Mouse (Mus musculus): ENCODE data around the gene Ap4m1. TPM values are rescaled to one million over a fixed set of nuclear protein-coding genes. Genes with fewer than 3 reads are reported as not detected.
A peak's percentile ranks its signal among the peaks of the same experiment; 100 is the strongest.

Ap4m1 gene
- polyA plus RNA-seq, 1 experiment from 2014 or later, result 5.3 TPM

DNA sequence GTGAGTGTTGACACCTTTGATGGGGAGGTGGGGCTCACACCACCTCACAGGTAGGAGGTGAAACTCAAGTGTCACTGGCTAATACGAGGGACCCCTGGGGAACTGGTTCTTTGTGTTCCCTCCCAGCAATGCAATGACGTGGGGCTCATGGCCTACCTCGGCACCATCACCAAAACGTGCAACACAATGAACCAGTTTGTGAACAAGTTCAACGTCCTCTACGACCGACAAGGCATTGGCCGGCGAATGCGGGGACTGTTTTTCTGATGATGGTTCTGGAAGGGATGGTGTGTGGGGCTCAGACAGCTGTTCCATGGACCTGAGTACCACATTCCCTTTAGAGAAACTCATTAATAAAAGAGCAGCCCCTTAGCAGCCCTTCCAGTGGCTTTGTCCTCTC is 8.2 kb upstream of the Ap4m1 start:
- Histone ChIP-seq H3K27me3 (no peaks in the 10 kb centered on the region), H3K4me2 (no peak overlapping the region), H3K27ac (replicated peaks) (no peak overlapping the region), H3K9ac (no peak overlapping the region), H3K9me3 (replicated peaks) (no peaks in the 10 kb centered on the region), H3K36me3 (replicated peaks) (peaks cover 67% of the 10 kb centered on the region), H3K4me1 (replicated peaks) (peaks cover 51% of the 10 kb centered on the region), H3K4me3 (replicated peaks) (no peak overlapping the region)
- ATAC-seq (ENCODE audit: insufficient read depth), result no peak
- WGBS (ENCODE audit: insufficient replicate concordance), result 77% methylated on average over 10 of the region's 10 CpGs

DNA sequence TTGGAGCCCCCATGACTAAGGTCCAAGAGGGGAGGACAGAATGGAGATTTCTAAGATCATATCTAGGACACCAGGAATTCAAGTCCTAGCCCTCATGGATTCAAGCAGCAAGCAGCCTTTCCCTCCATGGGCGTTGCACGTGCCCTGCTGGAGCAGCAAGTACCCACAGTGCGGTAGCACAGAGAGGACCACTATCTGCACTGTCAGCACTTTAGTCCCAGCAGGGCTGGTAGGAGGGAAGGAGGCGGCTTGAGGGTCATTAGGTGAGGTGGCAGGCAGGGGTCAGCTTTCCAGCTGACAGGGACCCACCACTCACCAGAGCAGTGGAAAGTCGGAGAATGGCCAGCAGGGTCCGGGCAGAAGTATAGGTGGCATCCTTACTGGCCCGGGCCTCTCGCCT is 6.2 kb upstream of the Ap4m1 start:
- ATAC-seq (ENCODE audit: insufficient read depth), result no peak
- WGBS (ENCODE audit: insufficient replicate concordance), result 88% methylated on average over 8 of the region's 8 CpGs
- Histone ChIP-seq H3K9me3 (replicated peaks) (no peaks in the 10 kb centered on the region), H3K36me3 (replicated peaks) (peaks cover 84% of the 10 kb centered on the region), H3K4me3 (replicated peaks) (no peak overlapping the region), H3K27me3 (no peaks in the 10 kb centered on the region), H3K4me1 (replicated peaks) (peaks cover 60% of the 10 kb centered on the region), H3K27ac (replicated peaks) (no peak overlapping the region), H3K4me2 (no peak overlapping the region), H3K9ac (no peak overlapping the region)

DNA sequence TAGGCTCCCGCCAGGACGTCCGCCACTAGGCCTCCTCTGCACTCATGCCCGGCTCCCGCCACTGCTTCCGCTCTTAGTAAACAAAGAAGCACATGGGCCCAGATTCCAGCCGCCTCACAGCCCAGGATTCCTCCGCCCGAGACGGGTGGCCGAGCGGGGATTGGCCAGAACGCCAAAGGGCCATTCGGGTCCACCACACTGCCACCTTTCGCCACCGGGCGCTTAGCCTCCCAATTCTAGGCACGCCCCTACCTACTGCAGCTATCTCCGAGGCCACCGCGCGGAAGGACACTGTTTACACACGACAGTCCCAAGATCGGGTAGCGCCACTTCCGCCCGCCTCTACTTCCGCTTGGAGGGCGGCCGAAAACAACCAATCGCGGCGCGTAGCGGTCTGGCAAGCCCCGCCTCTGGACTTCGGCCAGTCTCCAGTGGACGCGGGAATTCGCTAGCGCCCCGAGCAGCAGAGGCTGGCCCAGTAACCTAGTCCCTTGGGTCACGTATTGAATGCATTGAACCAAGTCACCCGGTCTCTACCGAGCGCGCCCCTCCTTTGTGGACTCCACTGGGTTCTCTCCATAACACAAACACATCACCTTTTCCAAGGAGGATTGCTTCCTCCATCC is 753 bp upstream of the Ap4m1 start:
- Histone ChIP-seq H3K4me2 (peak overlapping the region; percentile 87), H3K4me1 (replicated peaks) (peaks cover 49% of the 10 kb centered on the region), H3K36me3 (replicated peaks) (peaks cover 66% of the 10 kb centered on the region), H3K9me3 (replicated peaks) (no peaks in the 10 kb centered on the region), H3K27ac (replicated peaks) (peak overlapping the region; percentile 96), H3K9ac (peak overlapping the region; percentile 85), H3K4me3 (replicated peaks) (peak overlapping the region; percentile 93), H3K27me3 (no peaks in the 10 kb centered on the region)
- under 1% methylated on average over 47 of the region's 47 CpGs for WGBS (ENCODE audit: insufficient replicate concordance)
- ATAC-seq (ENCODE audit: insufficient read depth), result peak; percentile 85

DNA sequence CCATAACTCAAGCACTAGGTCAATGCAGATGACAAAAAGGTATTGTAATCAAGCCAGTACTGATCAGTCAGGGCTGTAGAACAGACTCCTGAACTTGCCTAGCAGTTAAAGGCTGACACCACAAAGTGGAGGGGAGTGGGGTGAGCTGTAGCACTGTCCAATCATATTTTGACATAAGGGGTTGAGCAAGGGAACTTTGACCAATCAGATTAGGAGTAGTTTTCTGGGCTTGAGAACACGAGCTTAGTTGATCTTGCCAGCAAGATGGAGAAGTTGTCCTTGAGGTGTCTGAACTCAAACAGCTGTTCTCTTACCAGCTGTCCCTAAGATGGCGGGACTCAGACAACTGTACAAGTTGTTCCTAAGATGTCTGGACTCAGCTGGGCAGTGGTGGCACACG is 1.4 kb downstream of the Ap4m1 start:
- Histone ChIP-seq H3K36me3 (replicated peaks) (peaks cover 65% of the 10 kb centered on the region), H3K4me2 (peak overlapping the region; percentile 87), H3K27me3 (no peaks in the 10 kb centered on the region), H3K9me3 (replicated peaks) (no peaks in the 10 kb centered on the region), H3K4me3 (replicated peaks) (no peak overlapping the region; the same call in 1 of the 2 replicates), H3K27ac (replicated peaks) (peak overlapping the region; percentile 96), H3K4me1 (replicated peaks) (peaks cover 37% of the 10 kb centered on the region), H3K9ac (peak overlapping the region; percentile 85; the same call in 1 of the 2 replicates)
- 55% methylated on average over 3 of the region's 3 CpGs for WGBS (ENCODE audit: insufficient replicate concordance)
- ATAC-seq (ENCODE audit: insufficient read depth), result no peak

DNA sequence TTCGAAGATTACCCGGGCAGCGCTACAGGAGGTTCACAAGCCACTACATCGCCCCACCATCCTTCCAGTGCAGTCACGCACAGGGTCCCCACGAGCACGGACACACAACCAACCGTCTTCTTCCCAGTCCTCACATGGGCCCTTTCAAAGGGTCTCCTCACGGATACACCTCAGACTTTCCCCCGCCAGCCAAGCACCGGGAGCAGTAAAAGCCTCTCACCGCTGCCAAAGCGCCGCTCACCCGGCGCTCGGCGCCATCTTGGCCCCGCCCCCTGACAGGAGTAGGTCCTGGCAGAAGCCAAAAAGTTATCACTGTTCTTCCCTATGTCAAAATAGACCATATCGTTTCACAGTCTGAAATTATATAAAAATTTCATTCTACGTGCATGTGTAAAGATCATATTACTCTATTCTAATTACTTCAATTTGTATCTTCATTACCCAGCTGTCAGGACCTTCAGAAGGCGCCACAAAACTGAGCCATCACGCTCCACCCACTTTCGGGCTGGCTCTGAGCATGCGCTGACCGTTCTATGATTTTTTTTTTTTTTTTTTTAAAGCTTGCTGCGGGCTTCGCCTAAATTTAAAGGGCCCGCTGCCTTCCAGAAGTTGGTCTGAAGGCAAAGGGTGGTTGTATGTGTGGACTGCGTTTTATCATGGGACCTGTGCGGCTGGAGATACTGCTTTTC is 15.3 kb downstream of the Ap4m1 start, which contains the start of the genes Taf6 and Cnpy4:
Taf6 (minus strand) TSS at position 502 of the 689 bp plus-strand sequence.
Cnpy4 (plus strand) TSS at position 536 of the 689 bp plus-strand sequence.
- H3K9ac ChIP-seq, result peak within 1 kb of the TSS; percentile 84
- ATAC-seq (ENCODE audit: insufficient read depth), result peak; percentile 84
- no peaks in the 10 kb centered on the region for H3K27me3 ChIP-seq
- H3K27ac ChIP-seq (replicated peaks), result peak within 1 kb of the TSS; percentile 82
- H3K4me3 ChIP-seq (replicated peaks), result peak within 1 kb of the TSS; percentile 79
- peaks cover 32% of the 10 kb centered on the region for H3K4me1 ChIP-seq (replicated peaks)
- peak within 1 kb of the TSS; percentile 83 for H3K4me2 ChIP-seq
- no peaks in the 10 kb centered on the region for H3K9me3 ChIP-seq (replicated peaks)
- under 1% methylated on average over 31 of the region's 31 CpGs for WGBS (ENCODE audit: insufficient replicate concordance)
- peaks cover 26% of the 10 kb centered on the region for H3K36me3 ChIP-seq (replicated peaks)

DNA sequence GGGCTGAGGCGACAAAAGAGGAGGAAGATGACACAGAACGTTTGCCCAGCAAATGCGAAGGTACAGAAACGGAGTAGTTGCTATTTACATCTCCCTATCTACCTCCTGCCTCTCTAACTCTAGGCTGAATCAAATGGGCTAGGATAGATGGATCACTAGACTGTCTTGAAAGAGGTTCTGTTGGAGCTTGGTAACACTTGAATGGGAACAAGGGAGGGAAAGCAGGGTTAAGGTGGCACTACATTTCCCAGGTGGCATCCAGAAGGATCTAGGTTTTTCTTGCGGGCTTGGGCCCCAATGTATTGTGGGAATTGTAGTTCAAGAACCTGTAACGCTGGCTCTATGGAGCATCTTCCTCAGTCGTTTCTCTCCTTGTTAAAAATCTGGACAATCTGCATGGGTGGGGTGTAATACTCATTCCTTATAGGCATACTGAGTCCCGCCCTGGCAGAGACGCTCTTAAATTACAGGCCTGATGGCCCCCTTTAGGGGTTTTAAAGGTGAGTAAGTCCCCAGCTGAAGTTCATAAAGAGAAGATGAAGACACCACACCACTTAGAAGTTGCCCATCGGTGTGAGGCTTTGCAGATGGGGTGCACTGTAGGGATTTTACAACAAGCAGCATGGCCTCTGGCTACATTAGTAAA is 16.0 kb downstream of the Ap4m1 start:
- no peaks in the 10 kb centered on the region for H3K9me3 ChIP-seq (replicated peaks)
- H3K4me1 ChIP-seq (replicated peaks), result peaks cover 32% of the 10 kb centered on the region
- H3K9ac ChIP-seq, result peak overlapping the region; percentile 72
- peak overlapping the region; percentile 82 for H3K27ac ChIP-seq (replicated peaks)
- no peaks in the 10 kb centered on the region for H3K27me3 ChIP-seq
- peak overlapping the region; percentile 83 for H3K4me2 ChIP-seq
- H3K4me3 ChIP-seq (replicated peaks), result peak overlapping the region; percentile 79
- peak; percentile 83 for ATAC-seq (ENCODE audit: insufficient read depth)
- peaks cover 25% of the 10 kb centered on the region for H3K36me3 ChIP-seq (replicated peaks)
- WGBS (ENCODE audit: insufficient replicate concordance), result 0% methylated on average over 10 of the region's 10 CpGs

DNA sequence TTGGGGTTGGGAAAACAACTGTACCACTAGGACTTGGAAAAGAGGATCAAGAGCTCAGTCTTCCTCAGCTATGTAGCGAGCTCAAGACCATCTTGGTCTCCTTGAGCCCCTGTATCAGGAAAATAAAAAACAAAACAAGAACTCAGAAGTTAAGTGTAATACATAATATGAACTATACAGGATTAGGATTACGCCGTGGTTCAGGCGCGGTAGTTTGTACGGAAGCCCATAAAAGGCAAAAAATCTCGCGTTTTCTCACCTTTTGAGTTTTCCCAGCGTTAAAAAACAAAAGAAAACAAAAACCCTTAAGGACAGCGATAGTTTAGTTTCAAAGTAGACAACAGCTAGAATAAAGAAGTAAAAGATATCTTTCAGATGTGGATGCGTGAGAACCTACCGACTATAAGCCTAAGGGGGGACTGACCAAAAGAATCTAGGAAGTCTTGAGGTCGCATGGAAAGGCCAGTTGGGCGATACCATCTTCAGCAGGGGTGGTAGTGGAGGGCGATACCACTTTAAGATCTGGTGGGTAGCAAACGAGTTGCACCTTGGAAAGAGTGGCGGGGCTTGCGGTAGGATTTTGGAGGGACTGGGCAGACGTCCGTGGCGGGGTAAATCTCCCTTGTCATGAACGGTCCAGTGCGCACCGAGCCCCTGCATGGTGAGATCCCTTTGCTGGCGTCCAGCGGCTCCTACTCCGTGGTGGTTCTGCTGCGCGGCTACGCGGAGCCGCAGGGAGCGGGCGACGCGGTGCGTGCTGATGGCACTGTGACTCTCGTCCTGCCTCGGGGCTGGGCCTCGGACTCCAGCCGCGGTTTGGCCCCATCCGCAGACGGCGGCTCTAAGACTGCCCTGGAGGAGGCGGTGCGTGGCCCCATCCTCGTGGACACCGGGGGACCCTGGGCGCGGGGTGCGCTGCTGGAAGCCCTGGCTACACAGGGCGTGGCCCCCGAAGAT is 22.2 kb downstream of the Ap4m1 start, which contains the start of gene Mblac1:
Mblac1 (plus strand) TSS at position 544 of the 957 bp plus-strand sequence.
- ATAC-seq (ENCODE audit: insufficient read depth), result peak; percentile 82
- Histone ChIP-seq H3K36me3 (replicated peaks) (peaks cover 11% of the 10 kb centered on the region; the same call in 1 of the 2 replicates), H3K27ac (replicated peaks) (peak within 1 kb of the TSS; percentile 82), H3K9me3 (replicated peaks) (no peaks in the 10 kb centered on the region), H3K9ac (peak within 1 kb of the TSS; percentile 84), H3K4me2 (peak within 1 kb of the TSS; percentile 100), H3K4me3 (replicated peaks) (peak within 1 kb of the TSS; percentile 81), H3K27me3 (no peaks in the 10 kb centered on the region), H3K4me1 (replicated peaks) (peaks cover 23% of the 10 kb centered on the region)
- 5% methylated on average over 54 of the region's 54 CpGs for WGBS (ENCODE audit: insufficient replicate concordance)

DNA sequence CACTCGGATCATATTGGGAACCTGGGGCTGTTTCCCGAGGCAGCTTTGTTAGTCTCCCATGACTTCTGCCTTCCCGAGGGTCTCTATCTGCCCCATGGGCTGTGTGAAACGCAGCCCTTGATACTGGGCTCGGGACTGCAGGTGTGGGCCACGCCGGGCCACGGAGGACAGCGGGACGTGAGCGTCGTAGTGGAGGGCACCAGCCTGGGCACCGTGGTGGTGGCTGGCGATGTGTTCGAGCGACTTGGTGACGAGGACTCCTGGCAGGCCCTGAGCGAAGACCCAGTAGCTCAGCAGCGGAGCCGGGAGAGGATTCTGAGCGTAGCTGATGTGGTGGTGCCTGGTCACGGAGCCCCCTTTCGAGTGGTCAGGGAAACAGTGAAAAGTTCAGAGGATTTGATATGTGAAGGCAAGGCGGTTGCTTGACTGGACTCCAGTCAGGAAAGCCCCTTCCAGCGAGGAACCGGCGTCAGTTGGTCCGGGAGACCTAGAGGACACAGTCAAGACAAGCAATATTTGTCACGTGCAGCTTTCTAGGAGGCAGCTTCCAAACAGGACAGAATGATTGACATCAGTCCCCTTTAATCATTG is 23.0 kb downstream of the Ap4m1 start:
- Histone ChIP-seq H3K9me3 (replicated peaks) (no peaks in the 10 kb centered on the region), H3K27ac (replicated peaks) (peak overlapping the region; percentile 82), H3K4me3 (replicated peaks) (peak overlapping the region; percentile 81), H3K4me2 (peak overlapping the region; percentile 100), H3K36me3 (replicated peaks) (peaks cover 11% of the 10 kb centered on the region; the same call in 1 of the 2 replicates), H3K27me3 (no peaks in the 10 kb centered on the region), H3K4me1 (replicated peaks) (peaks cover 23% of the 10 kb centered on the region), H3K9ac (peak overlapping the region; percentile 84)
- ATAC-seq (ENCODE audit: insufficient read depth), result peak; percentile 37
- 3% methylated on average over 29 of the region's 29 CpGs for WGBS (ENCODE audit: insufficient replicate concordance)

DNA sequence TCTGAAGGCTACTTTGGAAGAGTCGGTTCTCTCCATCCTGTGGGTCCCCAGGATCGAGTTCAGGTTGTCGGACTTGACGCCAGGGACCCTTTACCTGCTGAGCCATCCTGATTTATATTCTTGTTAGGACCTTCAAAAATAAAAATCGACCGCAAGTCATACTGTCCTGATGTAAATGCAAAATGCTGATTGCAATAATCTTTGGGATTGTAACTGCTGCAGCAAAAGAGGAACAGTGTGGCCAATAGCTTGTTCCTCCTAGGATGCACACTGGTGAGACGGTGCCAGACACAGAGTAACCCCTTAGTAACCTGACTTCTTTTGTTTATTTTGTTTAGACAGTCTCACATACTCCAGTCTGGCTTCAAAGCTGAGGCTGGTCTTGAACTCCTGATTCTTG is 23.7 kb downstream of the Ap4m1 start:
- Histone ChIP-seq H3K9me3 (replicated peaks) (no peaks in the 10 kb centered on the region), H3K4me3 (replicated peaks) (peak overlapping the region; percentile 81; the same call in 1 of the 2 replicates), H3K27ac (replicated peaks) (0 out of 2 replicates have a peak overlapping the region, but pooled peaks have one; percentile 82), H3K27me3 (no peaks in the 10 kb centered on the region), H3K36me3 (replicated peaks) (peaks cover 7% of the 10 kb centered on the region; the same call in 1 of the 2 replicates), H3K4me2 (peak overlapping the region; percentile 100), H3K9ac (peak overlapping the region; percentile 84; the same call in 1 of the 2 replicates), H3K4me1 (replicated peaks) (peaks cover 23% of the 10 kb centered on the region)
- 48% methylated on average over 7 of the region's 7 CpGs for WGBS (ENCODE audit: insufficient replicate concordance)
- ATAC-seq (ENCODE audit: insufficient read depth), result no peak

DNA sequence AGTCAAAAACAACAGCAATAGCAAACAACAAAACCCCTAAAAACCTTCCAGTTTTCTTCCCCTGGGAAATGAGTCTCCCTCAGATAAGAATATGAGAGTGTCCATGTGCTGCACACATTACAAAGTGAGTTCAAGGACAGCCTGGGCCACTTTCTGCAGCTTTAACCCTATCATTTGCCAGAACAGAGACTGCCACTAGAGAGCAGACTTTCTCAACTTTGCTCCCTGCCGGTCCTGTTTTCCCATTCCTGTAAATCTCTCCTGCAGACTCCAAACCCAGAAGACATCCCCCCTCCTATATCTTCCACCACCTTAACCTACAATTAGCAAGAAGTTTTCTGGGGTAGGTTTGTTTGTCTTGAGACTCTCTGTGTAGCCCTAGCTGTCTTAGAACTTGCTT is 27.8 kb downstream of the Ap4m1 start:
- no peaks in the 10 kb centered on the region for H3K9me3 ChIP-seq (replicated peaks)
- H3K4me1 ChIP-seq (replicated peaks), result peaks cover 13% of the 10 kb centered on the region
- WGBS (ENCODE audit: insufficient replicate concordance), result 5% methylated on average over 1 of the region's 1 CpGs
- no peak overlapping the region for H3K4me2 ChIP-seq
- H3K27ac ChIP-seq (replicated peaks), result no peak overlapping the region
- H3K9ac ChIP-seq, result no peak overlapping the region
- H3K4me3 ChIP-seq (replicated peaks), result no peak overlapping the region
- no peaks in the 10 kb centered on the region for H3K36me3 ChIP-seq (replicated peaks)
- no peak for ATAC-seq (ENCODE audit: insufficient read depth)
- no peaks in the 10 kb centered on the region for H3K27me3 ChIP-seq
